Mouse (Mus musculus): ENCODE measurements around the gene Cyth3.

Cyth3 gene

DNA sequence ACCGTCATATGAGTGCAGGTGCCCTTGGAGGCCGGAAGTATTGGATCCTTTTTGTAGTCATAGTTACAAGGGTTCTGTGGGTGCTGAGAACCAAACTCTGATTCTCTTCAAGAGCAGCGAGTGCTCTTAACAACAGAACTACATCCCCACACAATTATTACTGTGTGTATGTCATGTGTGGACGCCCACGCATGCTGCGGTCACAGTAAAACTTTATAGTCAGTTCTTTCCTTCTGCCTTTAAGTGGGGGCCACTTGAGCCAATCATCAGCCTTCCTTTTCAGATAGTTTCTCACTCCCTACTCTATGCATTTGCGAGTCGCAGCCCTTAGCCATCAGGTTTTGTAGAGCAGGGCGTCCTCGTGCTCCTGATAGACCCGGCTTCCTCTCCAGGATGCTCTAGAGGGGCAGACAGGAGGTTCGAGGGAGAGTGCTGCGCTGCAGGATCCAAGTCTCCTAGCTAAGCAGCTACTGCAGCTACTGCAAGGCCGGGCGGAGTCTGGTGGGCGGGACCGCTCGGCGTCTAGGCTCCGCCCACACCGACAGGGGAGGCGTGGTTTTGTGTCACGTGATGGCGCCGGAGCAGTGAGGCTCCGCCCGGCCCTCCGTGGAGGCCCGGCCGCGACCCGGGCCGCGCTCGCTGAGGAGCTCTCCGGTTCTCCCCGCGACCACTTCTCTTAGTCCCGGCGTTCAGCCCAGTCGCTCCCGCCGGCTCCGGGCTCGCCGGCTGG, at the start of gene Cyth3:
TSS of gene Cyth3 (plus strand) at position 555 of the 730 bp plus-strand sequence.
- peak; percentile 82 to 95 for DNase-seq (ENCODE audit: low spot score in 2 of 2)

GRCm38 (mm10) chr5:143573067-143573466, 49.2 kb upstream of the Cyth3 start:
- no peak for DNase-seq (ENCODE audit: low spot score in 2 of 2)

GRCm38 (mm10) chr5:143574261-143575178, 47.7 kb upstream of the Cyth3 start:
- DNase-seq (ENCODE audit: low spot score in 2 of 2) = no peak

DNA sequence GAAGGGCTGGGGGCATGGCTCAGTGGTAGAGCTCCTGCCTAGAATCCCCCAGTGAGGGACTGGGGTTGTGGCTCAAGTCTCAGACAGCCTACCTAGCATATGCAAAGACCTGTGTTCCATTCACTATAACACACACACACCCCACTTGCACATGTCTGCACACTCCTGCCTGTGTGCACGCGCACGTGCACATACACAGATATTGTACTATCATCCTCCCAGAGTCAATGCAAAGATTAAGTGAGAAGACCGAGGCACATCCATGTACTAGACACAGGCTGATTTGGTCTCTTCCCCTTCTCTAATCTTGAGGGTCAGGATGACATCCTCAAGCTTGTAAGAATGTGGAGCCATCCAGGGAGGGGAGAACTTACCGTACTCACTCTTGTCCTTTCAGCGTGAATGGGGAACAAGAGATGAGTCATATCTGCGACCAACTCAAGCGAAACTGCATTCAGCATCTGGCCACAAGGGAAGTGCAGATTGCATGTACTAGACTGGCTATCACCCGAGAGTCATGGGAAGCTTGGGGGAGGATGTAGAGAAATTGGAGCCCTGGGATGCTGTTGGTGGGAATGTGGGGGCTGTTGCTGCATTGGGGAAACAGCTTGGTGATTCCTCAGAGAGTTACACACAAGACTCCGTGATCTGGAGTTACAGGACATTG, 42.6 kb upstream of the Cyth3 start:
- DNase-seq (ENCODE audit: low spot score in 2 of 2) = no peak

- no peak for DNase-seq (ENCODE audit: low spot score in 2 of 2)
These were observed 41.3 kb upstream of the Cyth3 start for GRCm38 (mm10) chr5:143580982-143581381.

GRCm38 (mm10) chr5:143581874-143582273, 40.4 kb upstream of the Cyth3 start:
- DNase-seq (ENCODE audit: low spot score in 2 of 2) = no peak

- no peak for DNase-seq (ENCODE audit: low spot score in 2 of 2)
These were observed 39.2 kb upstream of the Cyth3 start for GRCm38 (mm10) chr5:143583081-143583480.

GRCm38 (mm10) chr5:143584982-143585381, 37.3 kb upstream of the Cyth3 start:
- no peak for DNase-seq (ENCODE audit: low spot score in 2 of 2)

- no peak for DNase-seq (ENCODE audit: low spot score in 2 of 2)
These were observed 35.9 kb upstream of the Cyth3 start for GRCm38 (mm10) chr5:143586386-143586785.

- DNase-seq (ENCODE audit: low spot score in 2 of 2) = peak in 1 of 2 experiments; percentile 21
These were observed 33.1 kb upstream of the Cyth3 start for GRCm38 (mm10) chr5:143589108-143589507.

DNA sequence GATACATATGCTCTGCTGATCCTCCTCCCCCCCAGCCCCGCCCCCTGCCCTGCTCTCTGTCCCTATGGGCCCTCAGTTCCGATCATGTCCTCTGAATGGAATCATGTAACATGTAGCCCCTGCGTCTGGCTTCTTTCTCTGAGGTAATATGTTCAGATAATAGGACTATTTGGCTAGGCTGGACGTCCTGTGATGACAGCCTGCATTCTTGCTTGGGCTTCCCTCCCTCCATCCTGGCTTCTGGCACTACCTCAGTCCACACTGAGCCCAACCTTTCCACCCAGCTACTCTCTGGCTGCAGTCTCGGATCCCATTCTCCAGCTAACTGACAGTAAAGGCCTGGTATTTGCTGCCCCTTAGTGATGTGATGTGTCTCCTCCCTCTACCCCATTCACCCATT, 29.3 kb upstream of the Cyth3 start:
- no peak for DNase-seq (ENCODE audit: low spot score in 2 of 2)

GRCm38 (mm10) chr5:143593563-143594146, 28.6 kb upstream of the Cyth3 start:
- no peak for DNase-seq (ENCODE audit: low spot score in 2 of 2)

DNA sequence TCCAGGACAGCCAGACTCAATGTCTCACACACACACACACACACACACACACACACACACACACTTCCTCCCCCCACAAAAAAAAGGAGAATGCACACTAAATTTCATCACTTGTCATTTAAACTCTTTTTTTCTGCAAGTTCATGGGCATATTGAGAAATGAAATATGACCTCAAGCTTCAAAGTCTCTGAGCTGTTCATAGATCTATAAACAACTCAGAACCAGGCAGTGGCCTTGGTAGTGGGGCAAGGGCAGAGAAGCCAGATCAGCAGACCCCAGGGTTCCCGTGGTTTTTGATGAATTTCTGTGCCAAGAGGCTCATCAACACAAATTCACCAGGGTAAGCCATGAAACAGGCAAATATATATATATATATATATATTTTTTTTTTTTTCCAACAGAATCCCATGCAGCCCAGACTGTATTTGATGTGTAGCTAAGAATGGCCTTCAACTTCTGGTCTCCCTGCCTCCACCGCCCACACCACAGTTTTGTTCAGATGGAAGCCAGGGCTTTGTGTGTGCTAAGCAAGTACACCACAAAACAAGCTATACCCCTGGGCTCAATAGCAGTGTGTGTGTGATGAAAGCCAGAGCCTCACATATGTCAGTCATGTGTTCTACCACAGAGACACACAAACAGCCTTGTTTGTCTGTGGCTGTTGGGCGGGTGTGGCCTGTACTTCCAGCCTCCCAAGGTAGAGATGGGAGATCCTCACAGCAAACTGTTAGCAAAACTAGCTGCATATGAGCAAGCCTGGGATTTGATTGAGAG, 27.8 kb upstream of the Cyth3 start:
- DNase-seq (ENCODE audit: low spot score in 2 of 2) = no peak

GRCm38 (mm10) chr5:143602051-143602450, 20.2 kb upstream of the Cyth3 start:
- DNase-seq (ENCODE audit: low spot score in 2 of 2) = no peak

DNA sequence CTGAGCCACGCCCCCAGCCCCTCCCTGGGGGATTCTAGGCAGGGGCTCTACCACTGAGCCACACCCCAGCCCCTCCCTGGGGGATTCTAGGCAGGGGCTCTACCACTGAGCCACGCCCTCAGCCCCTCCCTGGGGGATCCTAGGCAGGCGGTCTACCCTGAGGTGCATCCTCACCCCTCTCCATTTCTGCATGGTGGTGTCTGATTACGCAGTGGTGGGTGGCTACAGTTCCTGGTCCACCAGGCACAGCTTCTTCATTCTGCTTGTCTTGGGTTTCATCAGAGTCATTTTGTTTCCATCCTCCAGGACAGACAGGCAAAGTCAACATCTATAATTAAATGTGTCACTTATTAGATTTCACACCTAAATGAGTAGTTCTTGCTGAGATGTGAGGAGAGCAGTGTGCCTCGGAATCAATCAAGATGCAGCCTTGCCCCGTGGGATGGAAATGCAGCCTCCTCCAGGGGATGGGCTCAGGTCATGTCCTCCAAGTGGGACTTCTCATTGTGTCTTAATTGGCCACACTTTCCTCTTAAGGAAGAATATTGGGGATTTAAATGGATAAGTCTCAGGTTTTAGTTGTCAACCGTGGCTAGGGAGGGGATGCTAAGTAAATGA, 18.0 kb upstream of the Cyth3 start:
- no peak for DNase-seq (ENCODE audit: low spot score in 2 of 2)

- DNase-seq (ENCODE audit: low spot score in 2 of 2) = no peak
These were observed 15.5 kb upstream of the Cyth3 start for GRCm38 (mm10) chr5:143606756-143607155.

DNA sequence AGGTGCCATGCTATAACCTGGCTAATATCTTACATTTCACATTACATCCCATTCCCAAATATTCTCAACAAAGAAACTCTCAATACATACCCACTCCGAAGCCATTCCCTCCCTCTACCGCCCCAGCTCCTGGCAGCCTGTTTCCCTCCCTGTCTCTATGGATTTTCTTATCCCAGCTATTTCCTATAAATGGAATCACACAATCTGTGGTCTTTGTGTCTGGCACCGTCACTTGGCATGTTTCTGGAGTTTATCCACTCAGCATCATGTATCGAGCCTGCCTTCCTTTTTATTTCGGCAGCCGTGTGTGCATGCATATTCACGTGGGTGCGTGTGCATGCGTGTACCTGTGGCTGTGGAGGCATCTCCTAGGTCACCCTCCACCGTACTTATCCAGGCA, 14.1 kb upstream of the Cyth3 start:
- DNase-seq (ENCODE audit: low spot score in 2 of 2) = no peak

- no peak for DNase-seq (ENCODE audit: low spot score in 2 of 2)
These were observed 10.3 kb upstream of the Cyth3 start for GRCm38 (mm10) chr5:143611954-143612353.

DNA sequence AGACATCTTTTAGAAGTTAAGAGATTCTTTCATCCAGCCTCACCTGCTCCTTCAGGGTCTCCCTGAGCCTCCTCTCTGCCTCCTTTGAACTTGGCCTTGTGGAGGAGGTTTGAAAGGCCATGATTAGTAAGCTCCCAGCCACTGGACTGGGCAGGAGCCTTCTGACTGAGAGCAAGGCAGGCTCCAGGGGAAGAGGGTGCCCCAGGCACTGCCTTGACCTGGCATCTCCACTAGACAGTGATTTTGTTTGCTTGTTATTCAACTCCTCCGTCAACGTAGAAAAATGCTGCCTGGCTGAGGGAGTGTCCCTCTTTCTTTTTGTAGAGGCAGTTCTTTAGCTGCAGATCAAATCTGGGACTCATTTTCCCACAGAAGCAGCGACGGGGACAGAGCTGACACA, 9.0 kb upstream of the Cyth3 start:
- no peak for DNase-seq (ENCODE audit: low spot score in 2 of 2)

DNA sequence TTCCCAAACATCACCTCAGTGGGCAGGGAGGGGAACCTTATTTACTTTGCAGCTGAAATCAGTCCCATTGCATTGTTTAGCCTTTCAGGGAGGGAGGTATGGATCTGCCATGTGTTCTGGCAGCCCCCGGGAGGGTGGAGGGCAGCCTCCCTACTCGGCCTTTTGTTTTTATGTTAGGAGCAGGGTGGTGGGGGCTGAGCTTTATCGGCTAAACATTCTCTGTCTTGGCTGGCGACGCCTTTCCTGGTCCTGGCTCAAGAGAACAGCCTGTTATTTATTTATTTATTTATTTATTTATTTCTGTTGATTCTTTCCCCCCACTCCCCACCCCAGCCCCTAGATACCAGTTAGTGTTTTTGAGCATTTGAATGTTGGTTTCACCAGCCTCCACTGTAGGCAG, 7.7 kb upstream of the Cyth3 start:
- DNase-seq (ENCODE audit: low spot score in 2 of 2) = no peak

- no peak for DNase-seq (ENCODE audit: low spot score in 2 of 2)
These were observed 6.9 kb upstream of the Cyth3 start for GRCm38 (mm10) chr5:143615353-143615752.

Measured in cerebellum, postnatal 4 days (tissue).